Mouse (Mus musculus) midbrain, embryonic 12.5 days (tissue): ENCODE results near the gene Efna4. TPM values are rescaled to one million over a fixed set of nuclear protein-coding genes. Genes with fewer than 3 reads are reported as not detected.

ENCODE experiments used
- ATAC-seq: fragments of 200-750 bp; cut with Nextera tagmentation; 2 replicates; pipeline ENCODE4 v1.8.0; 2017; ENCODE audit warnings: low read depth, moderate TSS enrichment, moderate library complexity; ENCODE audit not compliant: low FRiP score
- H3K27ac ChIP-seq: fragments of 300-500 bp; sonication (generic); replicated peaks from 2 replicates; pipeline ENCODE4 v1.5.1; 2016; ENCODE audit warnings: mild to moderate bottlenecking
- H3K27me3 ChIP-seq: fragments of 300-500 bp; sonication (generic); 2 replicates; pipeline ENCODE4 v1.6.1; 2016; ENCODE audit warnings: mild to moderate bottlenecking
- H3K36me3 ChIP-seq: fragments of 300-500 bp; sonication (generic); 2 replicates; pipeline ENCODE4 v1.6.1; 2016
- H3K4me1 ChIP-seq: fragments of 300-500 bp; sonication (generic); 2 replicates; pipeline ENCODE4 v1.6.1; 2016
- H3K4me2 ChIP-seq: fragments of 300-500 bp; sonication (generic); replicated peaks from 2 replicates; pipeline ENCODE4 v1.6.1; 2016; ENCODE audit warnings: mild to moderate bottlenecking, moderate library complexity
- H3K4me3 ChIP-seq: fragments of 300-500 bp; sonication (generic); 2 replicates; pipeline ENCODE4 v1.5.1; 2016; ENCODE audit warnings: mild to moderate bottlenecking
- H3K9ac ChIP-seq: fragments of 300-500 bp; sonication (generic); replicated peaks from 2 replicates; pipeline ENCODE4 v1.6.1; 2016; ENCODE audit warnings: mild to moderate bottlenecking, moderate library complexity
- H3K9me3 ChIP-seq: fragments of 300-500 bp; sonication (generic); 2 replicates; pipeline ENCODE4 v1.6.1; 2016; ENCODE audit warnings: mild to moderate bottlenecking
- WGBS: fragments of 180-500 bp; shearing (Covaris S2); methylation state at CpG from one replicate; pipeline ENCODE4 v1.1.7; 2016; 5-methylcytosine and 5-hydroxymethylcytosine counted together
- polyA plus RNA-seq: library from polyadenylated mRNA; unstranded; fragments of >200 nt; fragmentation: Nextera tagmentation; extraction: Ambion mirVana; gene quantifications from 2 replicates; pipeline ENCODE4 v1.2.1, GENCODE M21; 2016

Efna4 gene
- polyA plus RNA-seq: 16.8 and 17.3 TPM in 2 replicates

DNA sequence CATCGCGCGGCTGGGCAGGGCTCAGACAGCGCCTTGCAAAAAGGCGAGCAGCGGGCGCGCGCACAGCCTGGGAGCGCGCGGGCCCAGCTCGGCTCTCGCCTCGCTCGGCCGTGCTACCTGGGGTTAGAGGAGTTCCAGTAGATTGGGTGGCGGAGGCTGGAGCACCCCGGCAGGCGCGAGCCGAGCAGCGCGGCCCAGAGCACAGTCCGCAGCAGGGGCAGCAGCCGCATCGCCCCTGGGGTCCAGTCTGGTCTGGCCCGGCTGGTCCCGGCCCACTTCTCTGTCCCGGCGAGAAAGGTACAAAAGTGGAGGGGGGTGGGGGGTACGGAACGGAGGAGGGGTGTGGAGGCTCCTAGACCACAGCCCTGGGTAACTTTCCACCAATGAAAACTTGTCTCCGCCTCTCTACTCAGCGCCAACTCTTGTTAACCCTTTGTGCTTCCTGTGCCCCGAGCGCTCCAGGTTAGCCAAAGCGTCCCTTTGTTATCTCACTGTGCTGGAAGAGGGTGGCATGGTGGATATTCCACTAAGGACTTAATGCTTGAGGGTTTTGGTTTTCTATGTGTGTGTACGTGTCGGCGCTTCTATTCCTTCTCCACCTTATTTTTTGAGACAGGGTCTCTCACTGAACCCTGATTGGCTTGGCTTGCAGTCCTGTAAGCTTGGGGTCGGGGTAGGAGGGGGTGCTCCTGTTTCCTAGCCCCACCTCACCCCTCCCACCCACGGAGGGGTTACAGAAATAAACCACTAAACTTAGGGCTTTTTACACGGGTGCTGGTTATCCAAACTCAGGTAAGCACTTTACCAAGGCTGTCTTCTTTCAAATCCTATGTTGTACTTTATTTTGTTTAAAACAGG lies at the start of gene Efna4:
TSS of gene Efna4 (minus strand) at position 308 of the 858 bp plus-strand sequence.
- peaks cover 54% of the 10 kb centered on the region for H3K4me1 ChIP-seq
- H3K4me3 ChIP-seq: peak within 1 kb of the TSS; percentile 85
- WGBS: under 1% methylated on average over 44 of the region's 44 CpGs
- H3K27me3 ChIP-seq: peaks cover 35% of the 10 kb centered on the region
- peak within 1 kb of the TSS; percentile 83 for H3K9ac ChIP-seq
- ATAC-seq: peak; percentile 79
- H3K9me3 ChIP-seq: no peaks in the 10 kb centered on the region
- H3K27ac ChIP-seq: peak within 1 kb of the TSS; percentile 84
- H3K36me3 ChIP-seq: peaks cover 17% of the 10 kb centered on the region
- peak within 1 kb of the TSS; percentile 74 for H3K4me2 ChIP-seq

GRCm38 (mm10) chr3:89386438-89387420 lies 48.9 kb upstream of the Efna4 start:
- peaks cover 25% of the 10 kb centered on the region for H3K27me3 ChIP-seq
- H3K36me3 ChIP-seq: no peaks in the 10 kb centered on the region
- H3K4me2 ChIP-seq: no peak overlapping the region
- no peaks in the 10 kb centered on the region for H3K9me3 ChIP-seq
- WGBS: 51% methylated on average over 17 of the region's 17 CpGs
- H3K9ac ChIP-seq: no peak overlapping the region
- peaks cover 30% of the 10 kb centered on the region for H3K4me1 ChIP-seq
- H3K4me3 ChIP-seq: no peak overlapping the region
- no peak for ATAC-seq
- H3K27ac ChIP-seq: no peak overlapping the region

- H3K4me1 ChIP-seq: peaks cover 17% of the 10 kb centered on the region
- no peak overlapping the region for H3K27ac ChIP-seq
- no peak overlapping the region for H3K4me3 ChIP-seq
- no peak for ATAC-seq
- no peak overlapping the region for H3K4me2 ChIP-seq
- H3K27me3 ChIP-seq: peaks cover 14% of the 10 kb centered on the region
- H3K9me3 ChIP-seq: no peaks in the 10 kb centered on the region
- WGBS: 36% methylated on average over 11 of the region's 11 CpGs
- no peaks in the 10 kb centered on the region for H3K36me3 ChIP-seq
- no peak overlapping the region for H3K9ac ChIP-seq
These were observed 47.6 kb upstream of the Efna4 start for GRCm38 (mm10) chr3:89385451-89385850.

- Histone ChIP-seq H3K27me3 (peaks cover 11% of the 10 kb centered on the region), H3K27ac (no peak overlapping the region; the same call in 1 of the 2 replicates), H3K36me3 (no peaks in the 10 kb centered on the region), H3K4me2 (no peak overlapping the region), H3K9me3 (no peaks in the 10 kb centered on the region), H3K4me3 (no peak overlapping the region), H3K4me1 (peaks cover 12% of the 10 kb centered on the region; the same call in 1 of the 2 replicates), H3K9ac (no peak overlapping the region)
- ATAC-seq: 0 out of 2 replicates have a peak, but pooled peaks have one; percentile 39
- 47% methylated on average over 12 of the region's 12 CpGs for WGBS
These were observed 46.7 kb upstream of the Efna4 start for GRCm38 (mm10) chr3:89384331-89385076.

- no peak overlapping the region for H3K27ac ChIP-seq
- no peak overlapping the region for H3K4me3 ChIP-seq
- H3K4me2 ChIP-seq: no peak overlapping the region
- H3K9me3 ChIP-seq: no peaks in the 10 kb centered on the region
- no peak for ATAC-seq
- H3K27me3 ChIP-seq: peaks cover 11% of the 10 kb centered on the region
- H3K4me1 ChIP-seq: peaks cover 16% of the 10 kb centered on the region
- WGBS: 91% methylated on average over 5 of the region's 5 CpGs
- no peak overlapping the region for H3K9ac ChIP-seq
- H3K36me3 ChIP-seq: no peaks in the 10 kb centered on the region
These were observed 45.9 kb upstream of the Efna4 start for GRCm38 (mm10) chr3:89383651-89384255.

DNA sequence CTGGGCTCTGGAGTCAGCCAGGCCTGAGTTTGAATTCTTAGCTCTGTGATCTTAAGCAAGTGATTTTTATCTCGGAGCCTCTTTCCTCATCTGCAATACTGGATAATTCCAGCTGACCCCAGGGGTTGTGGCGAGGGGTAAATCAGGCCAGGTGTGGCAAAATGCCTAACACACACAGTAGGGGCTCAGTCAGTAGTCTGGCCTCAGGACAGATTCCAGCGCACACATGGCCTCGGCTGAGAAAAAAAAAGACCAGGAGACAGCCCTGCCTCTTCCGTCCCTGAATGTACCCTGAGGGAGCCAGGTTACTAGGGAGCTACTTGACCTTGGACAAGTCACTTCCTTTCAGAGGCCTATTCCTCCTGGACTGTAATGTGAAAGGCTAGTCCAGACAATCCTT lies 45.1 kb upstream of the Efna4 start:
- Histone ChIP-seq H3K4me1 (peaks cover 24% of the 10 kb centered on the region), H3K4me2 (no peak overlapping the region), H3K9ac (no peak overlapping the region), H3K36me3 (no peaks in the 10 kb centered on the region), H3K27ac (no peak overlapping the region), H3K9me3 (no peaks in the 10 kb centered on the region), H3K4me3 (no peak overlapping the region), H3K27me3 (peaks cover 8% of the 10 kb centered on the region)
- ATAC-seq: no peak
- WGBS: 84% methylated on average over 5 of the region's 5 CpGs

DNA sequence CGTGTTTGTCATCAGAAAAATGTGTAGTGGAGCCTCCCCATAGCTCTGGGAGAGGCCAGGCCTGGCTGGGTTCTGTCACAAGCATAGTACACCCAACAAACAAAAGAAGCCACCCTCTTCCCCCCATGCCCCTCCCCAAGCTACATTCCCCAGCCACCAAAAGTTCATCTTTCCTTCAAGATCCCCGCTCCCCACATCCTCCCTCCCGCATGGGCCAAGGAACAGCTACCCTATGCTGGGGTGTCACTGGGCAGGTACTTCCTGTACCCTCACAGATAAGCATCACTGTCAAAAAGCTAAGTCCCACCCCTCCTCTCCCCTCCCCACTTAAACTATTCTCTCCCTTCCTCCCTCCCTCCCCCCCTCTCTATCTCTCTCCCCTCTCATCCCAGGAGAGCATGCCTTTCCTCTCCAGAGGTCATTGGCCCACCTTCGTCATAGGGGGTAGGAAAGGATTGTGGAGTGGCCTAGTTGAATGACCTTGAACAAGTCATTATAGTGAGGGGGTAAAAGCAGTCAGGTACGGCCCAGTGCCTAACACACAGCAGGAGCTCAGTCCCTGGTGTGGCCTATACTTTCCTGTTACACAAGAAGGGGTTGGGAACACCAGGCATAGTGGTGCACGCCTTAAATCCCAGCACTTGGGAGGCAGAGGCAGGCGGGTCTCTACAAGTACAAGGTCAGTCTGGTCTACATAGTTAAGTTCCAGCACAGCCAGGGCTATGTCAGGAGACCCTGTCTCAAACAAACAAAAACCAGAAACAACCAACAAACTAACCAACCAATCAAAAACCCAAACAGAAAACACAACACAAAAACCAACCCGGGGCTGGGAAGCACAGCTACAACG lies 44.4 kb upstream of the Efna4 start:
- WGBS: 88% methylated on average over 9 of the region's 9 CpGs
- H3K4me1 ChIP-seq: peaks cover 27% of the 10 kb centered on the region
- no peak overlapping the region for H3K27ac ChIP-seq
- peaks cover 3% of the 10 kb centered on the region for H3K27me3 ChIP-seq
- no peak overlapping the region for H3K9ac ChIP-seq
- H3K4me2 ChIP-seq: no peak overlapping the region
- H3K9me3 ChIP-seq: no peaks in the 10 kb centered on the region
- H3K36me3 ChIP-seq: no peaks in the 10 kb centered on the region
- H3K4me3 ChIP-seq: no peak overlapping the region
- no peak for ATAC-seq

DNA sequence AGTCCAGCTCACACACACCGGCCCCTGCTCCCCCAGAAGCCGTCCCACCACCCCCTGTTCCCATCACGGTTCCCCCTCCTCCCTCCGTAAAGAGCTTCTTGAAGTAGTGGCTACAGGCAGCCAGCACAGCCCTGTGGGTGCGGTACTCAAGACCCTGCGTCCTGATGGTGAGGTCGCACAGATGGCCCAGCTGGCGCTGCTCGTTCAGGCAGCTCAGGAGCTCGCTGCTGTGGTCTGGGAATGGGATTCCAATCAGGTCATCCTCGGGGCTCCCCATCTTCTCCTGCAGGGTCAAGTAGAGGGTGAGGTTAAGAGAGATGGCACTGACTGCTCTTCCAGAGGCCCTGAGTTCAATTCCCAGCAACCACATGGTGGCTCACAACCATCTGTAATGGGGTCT lies 43.4 kb upstream of the Efna4 start:
- 81% methylated on average over 11 of the region's 11 CpGs for WGBS
- no peaks in the 10 kb centered on the region for H3K36me3 ChIP-seq
- no peak for ATAC-seq
- no peak overlapping the region for H3K4me2 ChIP-seq
- H3K27me3 ChIP-seq: peaks cover 2% of the 10 kb centered on the region; the same call in 1 of the 2 replicates
- peaks cover 24% of the 10 kb centered on the region for H3K4me1 ChIP-seq
- no peaks in the 10 kb centered on the region for H3K9me3 ChIP-seq
- no peak overlapping the region for H3K9ac ChIP-seq
- H3K4me3 ChIP-seq: no peak overlapping the region
- H3K27ac ChIP-seq: no peak overlapping the region

- Histone ChIP-seq H3K27me3 (peaks cover 2% of the 10 kb centered on the region; the same call in 1 of the 2 replicates), H3K36me3 (no peaks in the 10 kb centered on the region), H3K27ac (no peak overlapping the region), H3K4me3 (no peak overlapping the region), H3K9me3 (no peaks in the 10 kb centered on the region), H3K4me1 (peaks cover 24% of the 10 kb centered on the region), H3K4me2 (no peak overlapping the region), H3K9ac (no peak overlapping the region)
- 96% methylated on average over 18 of the region's 18 CpGs for WGBS
- ATAC-seq: no peak
These were observed 42.9 kb upstream of the Efna4 start for GRCm38 (mm10) chr3:89380711-89381110.

DNA sequence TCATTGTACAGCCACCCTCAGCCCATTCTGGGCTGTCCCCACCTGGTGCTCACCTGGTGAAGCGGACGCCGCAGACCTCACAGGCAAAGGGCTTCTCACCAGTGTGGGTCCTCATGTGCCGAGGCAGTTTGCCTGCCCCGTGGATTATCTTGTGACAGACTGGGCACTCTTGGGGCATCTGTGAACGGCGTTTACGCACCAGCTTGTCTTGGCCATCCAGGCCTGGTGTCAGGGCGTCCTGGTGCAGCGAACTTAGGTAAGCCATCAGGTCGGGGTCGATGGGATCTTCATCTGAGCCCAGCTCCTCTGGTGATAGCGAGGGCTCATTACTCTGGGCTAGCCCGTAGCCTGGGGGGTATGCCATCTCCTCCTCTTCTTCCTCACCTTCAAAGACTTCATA lies 42.5 kb upstream of the Efna4 start:
- H3K4me1 ChIP-seq: peaks cover 24% of the 10 kb centered on the region
- H3K4me3 ChIP-seq: no peak overlapping the region
- peaks cover 2% of the 10 kb centered on the region; the same call in 1 of the 2 replicates for H3K27me3 ChIP-seq
- no peak for ATAC-seq
- H3K4me2 ChIP-seq: no peak overlapping the region
- no peak overlapping the region for H3K27ac ChIP-seq
- no peaks in the 10 kb centered on the region for H3K36me3 ChIP-seq
- 94% methylated on average over 14 of the region's 14 CpGs for WGBS
- H3K9ac ChIP-seq: no peak overlapping the region
- H3K9me3 ChIP-seq: no peaks in the 10 kb centered on the region
